Mouse (Mus musculus) hindbrain, embryonic 14.5 days (tissue): ENCODE measurements around the gene Plpp2. TPM values are rescaled to one million over a fixed set of nuclear protein-coding genes. Genes with fewer than 3 reads are reported as not detected.

ENCODE experiments used
- ATAC-seq: fragments of 200-750 bp; cut with Nextera tagmentation; 2 replicates; pipeline ENCODE4 v1.8.0; 2017; ENCODE audit warnings: moderate number of reproducible peaks, mild to moderate bottlenecking, moderate TSS enrichment, moderate library complexity; ENCODE audit not compliant: low FRiP score
- DNase-seq: peaks from one replicate; pipeline ENCODE4 v3.0.0-alpha.2; 2015; ENCODE audit warnings: low spot score
- H3K27ac ChIP-seq: fragments of 300-500 bp; sonication (generic); 2 replicates; pipeline ENCODE4 v1.5.1; 2014; ENCODE audit warnings: mild to moderate bottlenecking, moderate library complexity
- H3K27me3 ChIP-seq: fragments of 300-500 bp; sonication (generic); 2 replicates; pipeline ENCODE4 v1.6.1; 2014; ENCODE audit warnings: mild to moderate bottlenecking, low read length, mixed read lengths; ENCODE audit not compliant: control insufficient read depth, insufficient read depth
- H3K36me3 ChIP-seq: fragments of 300-500 bp; sonication (generic); replicated peaks from 2 replicates; pipeline ENCODE4 v1.6.1; 2014; ENCODE audit not compliant: control insufficient read depth, insufficient read depth
- H3K4me1 ChIP-seq: fragments of 300-500 bp; sonication (generic); replicated peaks from 2 replicates; pipeline ENCODE4 v1.6.1; 2014; ENCODE audit warnings: antibody characterized with exemption, low read length, mixed read lengths; ENCODE audit not compliant: control insufficient read depth, insufficient read depth
- H3K4me2 ChIP-seq: fragments of 300-500 bp; sonication (generic); replicated peaks from 2 replicates; pipeline ENCODE4 v1.6.1; 2014; ENCODE audit warnings: mild to moderate bottlenecking, moderate library complexity
- H3K4me3 ChIP-seq: fragments of 300-500 bp; sonication (generic); replicated peaks from 2 replicates; pipeline ENCODE4 v1.5.1; 2014; ENCODE audit warnings: mild to moderate bottlenecking, low read length
- H3K9ac ChIP-seq: fragments of 300-500 bp; sonication (generic); 2 replicates; pipeline ENCODE4 v1.6.1; 2014
- H3K9me3 ChIP-seq: fragments of 300-500 bp; sonication (generic); 2 replicates; pipeline ENCODE4 v1.6.1; 2016; ENCODE audit warnings: low read length; ENCODE audit not compliant: control insufficient read depth
- WGBS: fragments of 180-500 bp; shearing (Covaris S2); extraction: QIAGEN DNeasy Blood & Tissue Kit; methylation state at CpG from one replicate; pipeline ENCODE4 v1.1.7; 2014; 5-methylcytosine and 5-hydroxymethylcytosine counted together
- polyA plus RNA-seq: library from polyadenylated mRNA; unstranded; fragments of >200 nt; fragmentation: Nextera tagmentation; extraction: Ambion mirVana; gene quantifications from 2 replicates; pipeline ENCODE4 v1.2.1, GENCODE M21; 2014

Gene Plpp2
- polyA plus RNA-seq, 1 experiment from 2014 or later = 21.4 TPM

- H3K27me3 ChIP-seq = no peaks in the 10 kb centered on the region
- no peak overlapping the region for H3K4me2 ChIP-seq
- H3K4me1 ChIP-seq = no peaks in the 10 kb centered on the region
- no peaks in the 10 kb centered on the region for H3K36me3 ChIP-seq
- DNase-seq (no peak), ATAC-seq (no peak)
- H3K4me3 ChIP-seq = no peak overlapping the region
- no peak overlapping the region for H3K27ac ChIP-seq
- WGBS = 92% methylated on average over 6 of the region's 6 CpGs
- H3K9ac ChIP-seq = no peak overlapping the region
- no peaks in the 10 kb centered on the region for H3K9me3 ChIP-seq
Observed at GRCm38 (mm10) chr10:79574796-79575195, 41.2 kb upstream of the Plpp2 start.

- no peak for DNase-seq
- 85% methylated on average over 8 of the region's 8 CpGs for WGBS
Observed at GRCm38 (mm10) chr10:79574350-79574749, 40.8 kb upstream of the Plpp2 start.

GRCm38 (mm10) chr10:79573611-79574010 is 40.0 kb upstream of the Plpp2 start:
- DNase-seq (no peak), ATAC-seq (no peak)
- Histone ChIP-seq H3K4me1 (no peaks in the 10 kb centered on the region), H3K9me3 (no peaks in the 10 kb centered on the region), H3K4me3 (no peak overlapping the region), H3K27me3 (no peaks in the 10 kb centered on the region), H3K36me3 (no peaks in the 10 kb centered on the region), H3K9ac (no peak overlapping the region), H3K4me2 (no peak overlapping the region), H3K27ac (no peak overlapping the region)
- WGBS = 90% methylated on average over 6 of the region's 6 CpGs

More at GRCm38 (mm10) chr10:79574350-79574749, 40.8 kb upstream of the Plpp2 start:
- Histone ChIP-seq H3K36me3 (no peaks in the 10 kb centered on the region), H3K4me3 (no peak overlapping the region), H3K4me2 (no peak overlapping the region), H3K4me1 (no peaks in the 10 kb centered on the region), H3K9me3 (no peaks in the 10 kb centered on the region), H3K9ac (no peak overlapping the region), H3K27ac (no peak overlapping the region), H3K27me3 (no peaks in the 10 kb centered on the region)
- no peak for ATAC-seq

- 0 out of 2 replicates have a peak, but pooled peaks cover 7% of the 10 kb centered on the region for H3K9me3 ChIP-seq
- WGBS = 95% methylated on average over 2 of the region's 2 CpGs
- no peak overlapping the region for H3K4me2 ChIP-seq
- H3K4me1 ChIP-seq = no peaks in the 10 kb centered on the region
- ATAC-seq = no peak
- H3K27me3 ChIP-seq = no peaks in the 10 kb centered on the region
- no peak for DNase-seq
- H3K27ac ChIP-seq = no peak overlapping the region
- no peaks in the 10 kb centered on the region for H3K36me3 ChIP-seq
- no peak overlapping the region for H3K4me3 ChIP-seq
- no peak overlapping the region for H3K9ac ChIP-seq
Observed at GRCm38 (mm10) chr10:79571314-79571713, 37.7 kb upstream of the Plpp2 start.

GRCm38 (mm10) chr10:79569921-79570320 is 36.3 kb upstream of the Plpp2 start:
- DNase-seq = no peak
- no peak overlapping the region for H3K27ac ChIP-seq

GRCm38 (mm10) chr10:79559716-79560115 is 26.1 kb upstream of the Plpp2 start:
- Histone ChIP-seq H3K4me2 (no peak overlapping the region), H3K9ac (no peak overlapping the region), H3K36me3 (no peaks in the 10 kb centered on the region), H3K27me3 (no peaks in the 10 kb centered on the region), H3K4me3 (no peak overlapping the region), H3K9me3 (peaks cover 9% of the 10 kb centered on the region), H3K4me1 (no peaks in the 10 kb centered on the region), H3K27ac (no peak overlapping the region)
- 92% methylated on average over 2 of the region's 2 CpGs for WGBS
- DNase-seq (no peak), ATAC-seq (no peak)

More at GRCm38 (mm10) chr10:79569921-79570320, 36.3 kb upstream of the Plpp2 start:
- Histone ChIP-seq H3K9ac (no peak overlapping the region), H3K27me3 (no peaks in the 10 kb centered on the region), H3K9me3 (peaks cover 14% of the 10 kb centered on the region), H3K36me3 (no peaks in the 10 kb centered on the region), H3K4me2 (no peak overlapping the region), H3K4me3 (no peak overlapping the region), H3K4me1 (no peaks in the 10 kb centered on the region)
- WGBS = 89% methylated on average over 5 of the region's 5 CpGs
- no peak for ATAC-seq

- DNase-seq = no peak
- Histone ChIP-seq H3K9ac (no peak overlapping the region), H3K4me2 (no peak overlapping the region), H3K36me3 (no peaks in the 10 kb centered on the region), H3K4me1 (peaks cover 16% of the 10 kb centered on the region), H3K27ac (no peak overlapping the region), H3K9me3 (no peaks in the 10 kb centered on the region), H3K27me3 (no peaks in the 10 kb centered on the region), H3K4me3 (no peak overlapping the region)
- no peak for ATAC-seq
- 96% methylated on average over 5 of the region's 5 CpGs for WGBS
Observed at GRCm38 (mm10) chr10:79557496-79557895, 23.9 kb upstream of the Plpp2 start.

- Histone ChIP-seq H3K9ac (no peak overlapping the region), H3K4me2 (no peak overlapping the region), H3K36me3 (no peaks in the 10 kb centered on the region), H3K27ac (no peak overlapping the region), H3K4me3 (no peak overlapping the region), H3K4me1 (peaks cover 19% of the 10 kb centered on the region), H3K27me3 (no peaks in the 10 kb centered on the region), H3K9me3 (no peaks in the 10 kb centered on the region)
- DNase-seq (no peak), ATAC-seq (no peak)
- WGBS = 89% methylated on average over 5 of the region's 5 CpGs
Observed at GRCm38 (mm10) chr10:79556951-79557350, 23.4 kb upstream of the Plpp2 start.

- no peak for ATAC-seq
- Histone ChIP-seq H3K4me1 (peaks cover 19% of the 10 kb centered on the region), H3K27ac (no peak overlapping the region), H3K9ac (peak overlapping the region; percentile 93), H3K4me2 (peak overlapping the region; percentile 93), H3K36me3 (0 out of 2 replicates have a peak, but pooled peaks cover under 1% of the 10 kb centered on the region), H3K27me3 (no peaks in the 10 kb centered on the region), H3K9me3 (no peaks in the 10 kb centered on the region), H3K4me3 (peak overlapping the region; percentile 97)
- DNase-seq = no peak
- WGBS = 27% methylated on average over 7 of the region's 7 CpGs
Observed at GRCm38 (mm10) chr10:79555238-79555724, 21.7 kb upstream of the Plpp2 start.
